Mouse (Mus musculus): ENCODE measurements around the gene Mdc1. TPM values are rescaled to one million over a fixed set of nuclear protein-coding genes. Genes with fewer than 3 reads are reported as not detected.

The Mdc1 gene
- polyA plus RNA-seq (2017; shearing (Covaris generic)): 1 to 10 TPM; 4.1 to 7.9 TPM

DNA sequence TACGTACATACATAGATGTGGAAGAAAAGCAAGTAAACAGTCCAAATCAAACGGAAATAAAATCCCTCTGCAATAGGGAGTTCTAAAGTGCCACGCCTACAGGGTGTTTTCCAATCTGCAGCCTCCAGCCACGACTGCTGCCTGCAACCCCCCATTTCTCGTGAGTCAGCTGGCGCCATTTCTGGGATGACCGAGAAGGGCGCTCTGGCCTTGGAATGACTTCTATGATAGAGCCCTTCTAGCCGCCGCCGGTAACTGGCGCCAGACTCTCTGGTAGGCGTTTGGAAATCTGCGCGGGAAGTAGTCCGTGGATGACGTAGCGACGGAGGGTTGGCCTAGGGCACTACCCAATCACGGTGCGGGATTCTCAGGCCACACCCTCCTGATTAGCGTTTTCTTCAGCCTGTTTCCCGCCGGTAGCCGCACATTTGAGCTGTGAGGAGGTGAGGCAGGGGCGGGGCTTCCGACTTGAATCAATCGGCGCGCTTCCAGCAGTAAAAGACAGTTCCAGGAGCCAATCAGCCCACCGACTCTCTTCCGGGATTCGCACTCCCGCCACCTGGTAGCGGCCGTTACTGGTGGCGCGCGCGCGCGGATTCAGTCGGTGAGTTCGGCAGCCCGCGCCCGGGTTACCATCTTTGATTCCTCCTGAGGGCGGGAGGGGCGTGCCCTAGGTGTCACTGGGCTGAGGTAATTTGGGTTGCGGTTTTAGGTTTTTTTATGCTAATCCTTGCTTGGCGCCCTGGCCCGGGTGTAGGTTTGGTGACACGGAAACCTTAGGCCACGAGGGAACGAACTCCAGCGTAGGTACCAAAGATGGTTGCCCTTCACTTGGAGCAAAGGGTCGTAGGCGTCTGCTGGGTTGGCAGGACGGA lies at the start of gene Mdc1:
Gene Mdc1 (plus strand): TSS at position 440 of the 875 bp plus-strand sequence.

DNA sequence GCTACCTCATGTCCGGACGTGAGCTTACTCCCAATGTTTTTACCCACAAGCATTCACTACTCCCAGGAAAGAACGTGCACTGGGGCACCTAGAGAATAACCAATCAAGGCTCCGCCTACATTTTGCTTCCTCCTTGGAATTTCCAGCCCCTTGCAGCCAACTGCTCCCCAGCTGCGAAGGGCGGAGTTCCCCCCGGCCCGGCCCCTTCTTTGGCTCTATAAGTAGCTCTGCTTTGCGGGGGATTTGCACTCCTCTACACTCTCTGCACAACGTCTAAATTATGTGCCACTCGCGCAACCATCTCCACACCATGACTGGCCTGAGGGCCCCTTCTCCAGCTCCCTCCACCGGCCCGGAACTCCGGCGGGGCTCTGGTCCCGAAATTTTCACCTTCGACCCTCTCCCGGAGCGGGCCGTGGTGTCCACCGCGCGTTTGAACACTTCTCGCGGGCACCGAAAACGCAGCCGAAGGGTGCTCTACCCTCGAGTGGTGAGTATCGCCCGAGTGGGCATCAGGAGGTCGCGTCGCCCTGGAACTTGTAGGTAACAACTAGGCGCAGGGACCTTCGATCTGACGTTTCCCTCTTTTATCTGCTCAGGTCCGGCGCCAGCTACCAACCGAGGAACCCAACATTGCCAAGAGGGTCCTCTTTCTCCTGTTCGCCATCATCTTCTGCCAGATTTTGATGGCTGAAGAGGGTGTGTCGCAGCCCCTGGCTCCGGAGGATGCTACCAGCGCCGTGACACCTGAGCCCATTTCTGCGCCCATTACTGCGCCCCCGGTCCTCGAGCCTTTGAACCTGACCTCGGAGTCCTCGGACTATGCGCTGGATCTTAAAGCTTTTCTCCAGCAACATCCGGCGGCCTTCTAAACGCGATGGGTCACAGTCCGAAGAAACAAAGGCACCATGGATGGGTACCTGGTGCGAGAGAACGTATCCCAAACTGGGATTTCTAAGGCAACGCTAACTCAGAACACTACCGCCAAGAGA lies 19.6 kb upstream of the Mdc1 start, which contains the start of gene Ier3:
Gene Ier3 (plus strand): TSS at position 246 of the 992 bp plus-strand sequence.

DNA sequence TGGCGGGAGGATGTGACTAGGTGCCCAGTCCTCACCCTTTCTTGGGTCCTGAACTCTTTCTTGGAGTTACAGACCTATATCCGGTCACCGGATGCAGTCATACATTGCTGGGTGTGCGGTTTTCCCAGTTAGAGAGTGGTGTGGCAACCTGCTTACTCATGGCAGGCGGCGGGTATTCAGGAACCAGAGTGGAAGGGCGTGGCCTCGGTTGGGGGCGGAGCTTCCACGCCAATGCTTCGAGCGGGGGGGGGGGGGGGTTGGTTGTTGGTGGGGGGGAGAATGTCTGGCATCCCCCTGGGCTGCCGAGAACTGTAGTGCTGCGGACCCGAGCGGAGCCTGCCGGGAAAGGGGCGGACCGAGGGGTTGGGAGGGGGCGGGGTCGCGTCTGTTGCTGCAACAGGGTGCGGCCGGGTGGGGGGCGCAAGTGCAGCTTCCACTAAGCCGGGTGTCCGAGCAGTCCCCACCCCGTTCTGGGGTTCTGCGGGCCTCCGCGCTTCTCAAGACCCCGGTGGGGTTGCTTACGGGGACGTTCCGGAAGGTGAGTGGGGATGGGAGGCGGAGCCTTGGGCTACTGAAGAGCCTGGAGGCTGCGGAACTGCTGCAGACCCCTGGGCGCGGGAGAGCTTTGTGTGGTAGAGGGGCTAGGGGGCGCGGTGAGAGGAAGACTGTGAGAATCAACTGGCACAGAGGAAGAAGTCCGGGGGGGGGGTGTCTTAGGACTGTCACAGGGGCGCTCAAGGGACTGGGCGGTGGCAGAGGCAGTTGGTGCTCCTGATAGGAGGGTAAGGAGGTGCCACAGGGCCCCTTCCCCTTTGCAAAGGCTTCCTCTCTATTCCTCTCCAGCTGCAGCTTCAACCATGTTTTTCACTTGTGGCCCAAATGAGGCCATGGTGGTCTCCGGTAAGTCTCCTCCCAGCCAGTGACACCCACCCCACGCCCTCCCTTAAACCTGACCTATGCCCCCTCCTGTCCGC lies 18.1 kb upstream of the Mdc1 start, which contains the start of gene Flot1:
Gene Flot1 (plus strand): TSS at position 267 of the 974 bp plus-strand sequence.

DNA sequence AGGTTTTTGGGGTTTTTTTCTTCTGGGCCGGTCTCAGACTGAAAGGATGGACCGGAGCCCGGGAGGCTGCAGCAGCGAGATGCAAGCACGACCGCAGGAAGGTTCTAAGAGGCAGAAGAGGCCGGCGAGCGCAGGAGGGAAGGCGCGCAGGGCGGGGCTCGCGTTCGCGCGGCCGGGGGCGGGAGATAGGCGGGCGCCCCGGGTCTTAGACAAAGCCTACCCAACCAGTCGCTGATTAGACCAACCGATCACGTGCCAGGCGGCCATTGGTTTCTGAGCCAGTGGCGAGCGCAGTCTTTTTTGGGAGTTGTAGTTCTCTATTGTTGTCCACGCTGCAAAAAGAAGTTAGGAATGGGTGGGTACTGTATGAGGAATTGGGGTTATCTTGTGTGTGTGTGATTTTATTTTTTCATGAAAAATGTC lies 3.2 kb upstream of the Mdc1 start, which contains the start of gene Tubb5:
Gene Tubb5 (minus strand): TSS at position 185 of the 423 bp plus-strand sequence.

DNA sequence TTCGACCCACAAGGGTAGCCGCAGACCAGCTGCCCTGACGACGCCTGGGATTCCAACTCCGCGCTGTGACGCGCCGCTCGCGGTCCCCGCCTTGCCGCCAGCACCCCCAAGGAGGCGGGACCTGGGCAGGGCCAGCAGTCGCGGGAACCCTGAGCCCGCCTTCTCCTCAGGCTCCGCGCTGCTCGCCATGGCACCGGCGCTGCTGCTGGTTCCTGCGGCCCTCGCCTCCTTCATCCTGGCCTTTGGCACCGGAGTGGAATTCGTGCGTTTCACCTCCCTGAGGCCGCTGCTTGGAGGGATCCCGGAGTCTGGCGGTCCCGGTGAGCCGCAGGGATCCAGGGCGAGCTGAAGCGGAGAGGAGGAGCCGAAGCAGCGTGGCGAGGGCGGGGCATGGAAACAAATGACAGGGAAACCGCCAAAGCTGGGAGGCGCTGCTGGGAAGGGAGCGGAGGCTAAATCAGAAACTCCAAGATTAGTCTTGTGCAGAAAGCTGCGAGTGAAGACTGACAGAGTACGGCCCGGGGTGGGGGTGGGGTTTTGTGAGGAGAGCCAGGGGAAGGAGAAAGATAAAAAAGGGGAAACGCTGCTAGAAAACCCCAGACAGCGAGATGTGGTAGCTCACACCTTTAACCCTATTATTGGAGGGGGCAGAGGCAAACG lies 20.0 kb downstream of the Mdc1 start, which contains the start of gene Nrm:
Gene Nrm (plus strand): TSS at position 121 of the 660 bp plus-strand sequence.

DNA sequence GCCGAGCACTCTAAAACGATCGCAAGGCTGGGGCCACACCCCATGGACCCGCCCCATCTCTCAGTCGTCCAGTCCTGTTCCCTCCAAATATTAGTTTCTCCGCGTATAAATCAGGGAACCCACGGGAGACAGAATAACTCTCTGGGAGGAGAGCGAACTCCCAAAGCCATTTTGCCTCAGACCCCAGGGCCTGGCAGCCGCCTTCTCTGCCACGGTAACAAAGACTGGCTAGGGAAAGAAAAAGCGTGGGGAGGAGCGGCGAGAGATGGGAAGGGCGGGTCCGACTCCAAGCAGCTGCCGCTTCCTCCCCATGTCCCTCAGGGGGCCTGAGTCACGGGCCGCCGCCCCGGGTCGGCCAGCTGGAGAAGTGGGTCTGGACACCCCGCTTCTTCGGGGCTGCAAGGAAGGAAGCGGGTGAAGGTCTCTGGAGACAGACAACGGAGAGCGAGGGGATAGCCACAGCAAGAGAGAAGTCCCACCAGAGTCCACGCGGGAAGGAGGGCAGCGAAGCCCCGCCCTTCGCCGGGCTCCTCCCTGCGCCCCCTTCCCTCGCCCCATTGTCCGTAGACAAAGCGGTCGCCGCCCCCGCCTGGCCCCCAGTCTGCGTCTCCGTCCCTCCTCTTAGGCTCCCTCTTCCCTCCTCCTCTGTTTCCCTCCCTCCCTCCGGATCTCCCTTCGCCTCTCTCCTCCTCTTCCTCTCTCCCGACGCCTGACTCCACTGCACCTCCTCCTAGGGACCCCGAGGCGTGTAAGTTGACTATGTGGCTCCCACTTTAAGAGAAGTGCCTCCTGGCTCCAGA lies 24.4 kb downstream of the Mdc1 start, which contains the start of gene Ppp1r18:
Gene Ppp1r18 (plus strand): TSS at position 113 of the 800 bp plus-strand sequence.

DNA sequence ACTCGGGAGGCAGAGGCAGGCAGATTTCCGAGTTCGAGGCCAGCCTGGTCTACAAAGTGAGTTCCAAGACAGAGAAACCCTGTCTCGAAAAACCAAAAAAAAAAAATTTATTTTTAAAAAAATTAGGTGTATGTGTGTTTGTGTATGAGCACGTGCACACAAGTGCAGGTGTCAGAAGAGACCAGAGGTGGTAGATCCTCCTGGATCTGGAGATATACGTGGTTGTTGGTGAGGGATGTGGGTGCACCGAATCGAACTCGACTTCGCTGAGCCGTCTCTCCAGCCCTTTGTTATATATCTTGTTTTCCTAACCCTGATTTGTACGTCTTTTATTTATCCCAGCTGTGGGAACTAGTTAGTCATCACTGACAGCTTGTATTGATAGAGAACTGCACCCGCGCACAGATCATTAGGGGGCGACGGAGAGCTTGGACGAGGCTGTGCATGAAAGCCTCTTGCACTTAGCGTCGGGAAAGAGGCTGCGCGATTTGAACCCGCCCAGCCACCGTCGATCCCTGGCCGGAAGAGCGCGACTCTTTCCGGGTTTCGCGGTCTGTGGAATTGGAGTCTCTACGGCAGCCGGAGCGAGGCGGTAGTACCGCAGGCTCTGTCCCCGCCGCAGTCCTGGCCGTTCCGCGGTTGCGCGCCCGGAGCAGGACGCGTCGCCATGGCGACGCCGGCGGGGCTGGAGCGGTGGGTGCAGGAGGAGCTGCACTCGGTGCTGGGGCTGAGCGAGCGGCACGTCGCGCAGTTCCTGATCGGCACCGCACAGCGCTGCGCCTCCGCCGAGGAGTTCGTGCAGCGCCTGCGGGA lies 38.1 kb downstream of the Mdc1 start, which contains the start of gene Dhx16:
Gene Dhx16 (plus strand): TSS at position 575 of the 813 bp plus-strand sequence.

DNA sequence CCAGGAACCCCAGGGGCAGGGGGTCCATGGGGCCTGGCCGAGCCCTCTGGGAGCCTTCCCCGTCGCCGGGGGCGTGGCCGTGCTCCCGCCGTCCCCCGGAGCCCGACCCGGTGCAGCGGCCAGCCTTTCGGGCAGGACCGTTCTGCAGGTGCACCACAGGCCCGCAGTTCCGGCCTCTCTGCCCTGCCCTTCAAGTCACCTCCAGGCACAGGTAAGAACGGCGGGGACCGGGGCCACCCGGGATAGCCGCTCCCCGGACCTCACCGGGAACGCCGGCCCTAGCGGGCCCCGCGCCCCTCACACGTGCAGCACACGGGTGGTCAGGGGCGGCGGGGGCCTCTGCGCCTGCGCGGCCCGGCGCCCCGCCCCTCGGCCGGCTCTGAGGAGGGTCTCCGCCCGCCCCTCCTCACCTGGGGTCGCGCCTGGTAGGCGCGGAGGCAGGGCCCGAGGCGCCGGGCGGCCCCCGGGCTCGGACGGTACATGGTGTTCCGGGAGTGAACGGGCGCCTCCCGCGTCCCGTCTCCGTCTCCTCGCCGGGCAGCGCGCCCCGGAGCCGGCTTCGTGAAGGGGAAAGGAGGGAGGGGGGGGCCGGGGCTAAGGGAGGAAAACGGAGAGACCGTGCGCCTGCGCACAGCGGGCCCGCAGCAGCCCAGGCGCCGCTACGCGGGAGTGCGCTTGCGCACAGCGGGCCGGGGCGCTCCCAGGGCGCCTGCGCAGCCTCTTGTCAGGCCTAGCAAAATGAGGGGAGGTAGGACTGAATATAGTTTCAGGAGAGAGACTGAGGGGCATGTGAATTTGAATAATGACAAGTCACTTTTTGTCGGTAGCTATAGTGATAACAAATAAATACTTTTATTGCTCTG lies 55.7 kb downstream of the Mdc1 start, which contains the start of gene 2310061I04Rik:
Gene 2310061I04Rik (minus strand): TSS at position 651 of the 863 bp plus-strand sequence.

Other genes with a start within 250 kb of the Mdc1 start
- not detected for gene Sfta2, start 240.0 kb upstream of the Mdc1 start, polyA plus RNA-seq (2017; shearing (Covaris generic))
- not detected for gene Gm9573, start 214.9 kb upstream of the Mdc1 start, polyA plus RNA-seq (2017; shearing (Covaris generic))
- under 1 TPM in 1 of 2 experiments, not detected in 1; 0.06 TPM for gene Mucl3, start 197.8 kb upstream of the Mdc1 start, polyA plus RNA-seq (2017; shearing (Covaris generic))
- gene Vars2, start 173.9 kb upstream of the Mdc1 start, polyA plus RNA-seq (2017; shearing (Covaris generic)): 10 to 100 TPM; 22.3 to 24.8 TPM
- 10 to 100 TPM; 18.2 to 20.7 TPM for gene Gtf2h4, start 167.8 kb upstream of the Mdc1 start, polyA plus RNA-seq (2017; shearing (Covaris generic))
- gene Ddr1, start 136.9 kb upstream of the Mdc1 start, polyA plus RNA-seq (2017; shearing (Covaris generic)): 1 to 10 TPM; 6.1 to 8.7 TPM
- gene Ier3, start 19.8 kb upstream of the Mdc1 start, polyA plus RNA-seq (2017; shearing (Covaris generic)): 10 to 100 TPM in 1 of 2 experiments, under 1 TPM in 1; 0.19 to 14.0 TPM
- gene Flot1, start 18.3 kb upstream of the Mdc1 start, polyA plus RNA-seq (2017; shearing (Covaris generic)): 10 to 100 TPM; 59.0 to 61.4 TPM
- gene Tubb5, start 3.2 kb upstream of the Mdc1 start, polyA plus RNA-seq (2017; shearing (Covaris generic)): 100 to 1,000 TPM; 114 to 135 TPM
- gene Nrm, start 19.8 kb downstream of the Mdc1 start, polyA plus RNA-seq (2017; shearing (Covaris generic)): 10 to 100 TPM; 33.6 to 42.0 TPM
- gene Ppp1r18, start 24.1 kb downstream of the Mdc1 start, polyA plus RNA-seq (2017; shearing (Covaris generic)): 100 to 1,000 TPM; 549 to 588 TPM
- 10 to 100 TPM; 49.5 to 68.4 TPM for gene Dhx16, start 38.3 kb downstream of the Mdc1 start, polyA plus RNA-seq (2017; shearing (Covaris generic))
- 10 to 100 TPM; 34.3 to 45.8 TPM for gene 2310061I04Rik, start 55.9 kb downstream of the Mdc1 start, polyA plus RNA-seq (2017; shearing (Covaris generic))
- gene Atat1, start 68.6 kb downstream of the Mdc1 start, polyA plus RNA-seq (2017; shearing (Covaris generic)): 10 to 100 TPM; 12.9 to 18.4 TPM
- 10 to 100 TPM; 44.0 to 78.4 TPM for gene Mrps18b, start 74.9 kb downstream of the Mdc1 start, polyA plus RNA-seq (2017; shearing (Covaris generic))
- 10 to 100 TPM; 30.2 to 54.9 TPM for gene Ppp1r10, start 74.9 kb downstream of the Mdc1 start, polyA plus RNA-seq (2017; shearing (Covaris generic))
- gene Abcf1, start 128.2 kb downstream of the Mdc1 start, polyA plus RNA-seq (2017; shearing (Covaris generic)): 100 to 1,000 TPM; 122 to 138 TPM
- 10 to 100 TPM; 55.6 to 56.5 TPM for gene Gnl1, start 138.3 kb downstream of the Mdc1 start, polyA plus RNA-seq (2017; shearing (Covaris generic))
- gene Prr3, start 138.7 kb downstream of the Mdc1 start, polyA plus RNA-seq (2017; shearing (Covaris generic)): 10 to 100 TPM; 30.8 to 41.6 TPM
- gene H2-T24, start 179.0 kb downstream of the Mdc1 start, polyA plus RNA-seq (2017; shearing (Covaris generic)): 10 to 100 TPM; 30.2 to 41.9 TPM
- 100 to 1,000 TPM; 796 to 873 TPM for gene H2-T23, start 191.3 kb downstream of the Mdc1 start, polyA plus RNA-seq (2017; shearing (Covaris generic))
- gene H2-T22, start 201.2 kb downstream of the Mdc1 start, polyA plus RNA-seq (2017; shearing (Covaris generic)): 100 to 1,000 TPM; 306 to 313 TPM
- gene Gm6034, start 201.4 kb downstream of the Mdc1 start, polyA plus RNA-seq (2017; shearing (Covaris generic)): under 1 TPM; 0.18 to 0.22 TPM
- not detected for gene Gm11127, start 216.9 kb downstream of the Mdc1 start, polyA plus RNA-seq (2017; shearing (Covaris generic))

All from activated CD4-positive, CD25-positive, alpha-beta regulatory T cell (primary cell).